Mouse (Mus musculus) liver, embryonic 15.5 days (tissue): ENCODE measurements around the gene Rpl12. TPM values are rescaled to one million over a fixed set of nuclear protein-coding genes. Genes with fewer than 3 reads are reported as not detected.
A peak's percentile ranks its signal among the peaks of the same experiment; 100 is the strongest.

Experiments used
- ATAC-seq: fragments of 200-750 bp; cut with Nextera tagmentation; 2 replicates; pipeline ENCODE4 v1.8.0; 2017; ENCODE audit warnings: moderate number of reproducible peaks, mild to moderate bottlenecking, moderate library complexity; ENCODE audit not compliant: insufficient read depth
- H3K27ac ChIP-seq: fragments of 300-500 bp; sonication (generic); replicated peaks from 2 replicates; pipeline ENCODE4 v1.5.1; 2015; ENCODE audit warnings: mild to moderate bottlenecking, inconsistent platforms
- H3K27me3 ChIP-seq: fragments of 300-500 bp; sonication (generic); 2 replicates; pipeline ENCODE4 v1.6.1; 2015; ENCODE audit warnings: mild to moderate bottlenecking, inconsistent platforms
- H3K36me3 ChIP-seq: fragments of 300-500 bp; sonication (generic); replicated peaks from 2 replicates; pipeline ENCODE4 v1.6.1; 2015; ENCODE audit warnings: moderate library complexity, mild to moderate bottlenecking, inconsistent platforms
- H3K4me1 ChIP-seq: fragments of 300-500 bp; sonication (generic); replicated peaks from 2 replicates; pipeline ENCODE4 v1.6.1; 2015; ENCODE audit warnings: inconsistent platforms
- H3K4me2 ChIP-seq: fragments of 300-500 bp; sonication (generic); 2 replicates; pipeline ENCODE4 v1.6.1; 2015; ENCODE audit warnings: moderate library complexity, mild to moderate bottlenecking, inconsistent platforms
- H3K4me3 ChIP-seq: fragments of 300-500 bp; sonication (generic); replicated peaks from 2 replicates; pipeline ENCODE4 v1.5.1; 2015; ENCODE audit warnings: mild to moderate bottlenecking, inconsistent platforms
- H3K9ac ChIP-seq: fragments of 300-500 bp; sonication (generic); 2 replicates; pipeline ENCODE4 v1.6.1; 2015; ENCODE audit warnings: moderate library complexity, mild to moderate bottlenecking, inconsistent platforms
- H3K9me3 ChIP-seq: fragments of 300-500 bp; sonication (generic); replicated peaks from 2 replicates; pipeline ENCODE4 v1.6.1; 2016; ENCODE audit warnings: inconsistent platforms
- WGBS: fragments of 180-500 bp; shearing (Covaris S2); methylation state at CpG from one replicate; pipeline ENCODE4 v1.1.7; 2015; ENCODE audit warnings: mixed read lengths; ENCODE audit not compliant: insufficient replicate concordance; 5-methylcytosine and 5-hydroxymethylcytosine counted together
- polyA plus RNA-seq: library from polyadenylated mRNA; unstranded; fragments of >200 nt; fragmentation: Nextera tagmentation; extraction: Ambion mirVana; gene quantifications from 2 replicates; pipeline ENCODE4 v1.2.1, GENCODE M21; 2015

Rpl12 gene
- polyA plus RNA-seq, 1 experiment from 2014 or later, result 80.2 TPM

DNA sequence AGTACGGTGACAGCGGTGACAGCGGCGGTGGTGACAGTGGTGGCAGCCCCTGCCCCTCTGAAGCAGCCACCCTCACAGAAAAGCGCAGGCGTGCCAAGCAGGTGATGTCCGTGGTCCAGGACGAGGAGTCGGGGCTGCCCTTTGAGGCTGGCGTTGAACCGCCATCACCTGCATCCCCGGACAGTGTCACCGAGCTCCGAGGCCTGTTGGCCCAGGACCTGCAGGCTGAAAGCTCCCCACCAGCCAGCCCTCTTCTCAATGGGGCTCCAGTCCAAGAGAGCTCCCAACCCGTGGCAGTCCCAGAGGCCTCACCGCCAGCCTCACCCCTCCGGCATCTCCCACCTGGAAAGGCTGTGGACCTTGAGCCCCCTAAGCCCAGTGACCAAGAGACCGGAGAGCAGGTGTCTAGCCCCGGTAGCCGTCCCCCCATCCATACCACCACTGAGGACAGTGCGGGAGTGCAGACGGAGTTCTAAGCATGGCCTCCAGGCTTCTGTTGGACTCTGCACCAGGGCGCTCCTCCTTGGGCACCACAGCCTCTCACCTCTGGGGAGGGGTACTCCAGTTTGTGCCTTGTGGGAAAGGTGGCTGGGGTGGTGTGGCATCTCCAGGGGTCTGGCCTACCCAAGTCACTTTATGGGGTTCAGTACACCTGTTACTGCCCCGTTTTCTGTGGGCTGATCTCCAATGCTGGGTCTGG is 37.7 kb upstream of the Rpl12 start:
- WGBS, result 82% methylated on average over 24 of the region's 24 CpGs

DNA sequence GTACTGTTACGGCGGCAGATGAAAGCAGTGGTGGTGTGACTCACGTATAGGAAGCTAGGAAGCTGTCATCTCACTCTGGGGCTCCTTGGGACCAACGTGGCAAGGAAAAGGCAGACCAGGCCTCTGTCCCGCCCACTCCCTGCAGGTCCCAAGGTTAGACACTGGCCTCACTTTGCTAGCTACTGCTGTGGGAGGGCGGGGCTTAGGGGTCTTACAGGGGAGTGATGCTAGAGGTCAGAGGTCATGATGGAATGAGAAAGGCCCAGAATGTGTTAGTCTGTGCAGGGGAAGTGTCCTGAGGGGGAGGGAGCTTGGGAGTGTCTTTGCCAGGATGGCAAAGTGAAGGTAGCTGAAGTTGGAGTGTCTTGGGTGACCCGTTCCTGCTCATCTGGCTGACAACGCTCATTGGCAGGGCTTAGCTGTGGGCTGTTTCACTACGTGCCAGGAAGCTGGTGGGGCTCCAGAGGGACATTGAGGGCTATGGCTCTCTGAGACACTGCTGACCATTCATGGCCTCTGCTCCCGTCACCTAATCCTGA is 37.0 kb upstream of the Rpl12 start:
- Histone ChIP-seq H3K27me3 (no peaks in the 10 kb centered on the region), H3K4me1 (peaks cover 19% of the 10 kb centered on the region), H3K36me3 (peaks cover 19% of the 10 kb centered on the region), H3K27ac (no peak overlapping the region), H3K4me2 (no peak overlapping the region), H3K9me3 (no peaks in the 10 kb centered on the region), H3K9ac (no peak overlapping the region), H3K4me3 (no peak overlapping the region)
- WGBS, result 65% methylated on average over 10 of the region's 10 CpGs
- no peak for ATAC-seq

More for the DNA sequence above, 37.7 kb upstream of the Rpl12 start:
- no peak overlapping the region for H3K9ac ChIP-seq
- no peaks in the 10 kb centered on the region for H3K27me3 ChIP-seq
- no peak for ATAC-seq
- H3K9me3 ChIP-seq, result no peaks in the 10 kb centered on the region
- no peak overlapping the region for H3K27ac ChIP-seq
- peaks cover 19% of the 10 kb centered on the region for H3K36me3 ChIP-seq
- no peak overlapping the region for H3K4me2 ChIP-seq
- H3K4me1 ChIP-seq, result peaks cover 14% of the 10 kb centered on the region
- no peak overlapping the region for H3K4me3 ChIP-seq

DNA sequence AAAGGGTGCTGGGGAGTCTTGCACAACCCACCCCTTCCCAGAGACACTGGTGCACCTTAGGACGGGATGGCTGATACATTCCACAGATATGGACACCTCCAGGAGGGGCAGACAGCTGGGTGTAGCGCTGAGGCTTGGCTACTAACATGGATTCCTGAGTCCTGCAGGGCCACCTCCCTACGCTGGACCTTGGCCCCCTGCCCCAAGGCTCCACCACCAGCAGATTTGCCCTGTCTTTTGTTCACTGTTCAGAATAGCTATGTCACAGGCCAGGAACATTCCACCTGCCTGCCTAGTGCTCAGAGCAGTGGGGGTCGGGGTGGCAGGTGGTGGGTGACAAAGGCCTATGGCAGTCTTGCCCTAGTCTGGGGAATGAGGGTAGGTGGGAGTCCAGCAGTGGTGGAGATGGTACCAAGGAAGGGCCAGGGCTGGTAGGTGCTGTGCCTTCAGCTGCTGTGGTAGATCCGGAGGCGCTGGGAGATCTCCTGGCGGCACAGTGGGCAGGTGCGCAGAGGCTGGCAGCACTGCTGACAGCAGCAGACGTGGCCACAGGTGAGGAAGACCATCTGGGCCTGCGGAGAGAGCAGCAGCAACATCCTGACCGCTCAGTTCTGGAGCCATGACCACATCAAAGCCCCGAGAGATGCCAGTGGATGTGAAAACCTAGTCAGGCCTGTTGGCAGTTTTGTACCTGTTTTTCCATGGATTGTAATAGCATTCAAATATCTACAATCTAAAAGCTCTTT is 34.9 kb upstream of the Rpl12 start:
- no peaks in the 10 kb centered on the region for H3K9me3 ChIP-seq

DNA sequence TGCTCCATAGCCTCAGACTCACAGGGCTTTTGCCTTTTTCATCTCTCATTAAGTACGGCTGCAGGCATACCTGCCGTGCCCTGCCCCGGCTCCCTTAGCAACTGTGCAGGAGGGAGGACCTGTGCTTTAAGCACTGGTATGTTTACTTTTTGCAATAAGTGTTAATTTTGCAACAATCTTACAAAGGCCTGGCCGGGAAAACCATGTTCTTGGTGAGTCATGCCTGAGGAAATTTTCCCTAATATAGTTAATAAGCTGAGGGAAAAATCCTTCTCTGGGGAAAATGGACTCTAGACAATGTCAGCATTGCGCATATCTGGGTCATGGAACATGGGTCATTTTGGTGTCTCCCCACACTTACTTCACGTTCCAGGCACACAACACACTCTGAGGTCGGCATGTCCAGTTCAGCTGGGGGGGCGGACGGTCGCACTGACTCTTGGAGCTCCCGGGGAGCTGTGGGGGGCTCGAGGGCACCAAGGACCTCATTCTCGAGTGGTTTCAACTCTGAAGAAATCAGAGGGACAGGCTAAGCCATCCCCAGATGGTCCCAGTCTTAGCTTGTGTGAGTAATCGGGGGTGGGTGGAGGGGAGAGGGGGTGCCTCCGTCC is 33.6 kb upstream of the Rpl12 start:
- Histone ChIP-seq H3K27me3 (no peaks in the 10 kb centered on the region), H3K36me3 (0 out of 2 replicates have a peak, but pooled peaks cover 8% of the 10 kb centered on the region), H3K9me3 (no peaks in the 10 kb centered on the region), H3K4me2 (no peak overlapping the region), H3K27ac (no peak overlapping the region), H3K4me3 (no peak overlapping the region), H3K9ac (no peak overlapping the region), H3K4me1 (peaks cover 19% of the 10 kb centered on the region)
- 64% methylated on average over 15 of the region's 15 CpGs for WGBS
- ATAC-seq, result no peak

More for the DNA sequence above, 34.9 kb upstream of the Rpl12 start:
- no peak for ATAC-seq
- Histone ChIP-seq H3K4me3 (no peak overlapping the region), H3K9ac (no peak overlapping the region), H3K4me1 (peaks cover 19% of the 10 kb centered on the region), H3K27me3 (no peaks in the 10 kb centered on the region), H3K4me2 (no peak overlapping the region), H3K36me3 (0 out of 2 replicates have a peak, but pooled peaks cover 16% of the 10 kb centered on the region), H3K27ac (no peak overlapping the region)
- 69% methylated on average over 12 of the region's 12 CpGs for WGBS

DNA sequence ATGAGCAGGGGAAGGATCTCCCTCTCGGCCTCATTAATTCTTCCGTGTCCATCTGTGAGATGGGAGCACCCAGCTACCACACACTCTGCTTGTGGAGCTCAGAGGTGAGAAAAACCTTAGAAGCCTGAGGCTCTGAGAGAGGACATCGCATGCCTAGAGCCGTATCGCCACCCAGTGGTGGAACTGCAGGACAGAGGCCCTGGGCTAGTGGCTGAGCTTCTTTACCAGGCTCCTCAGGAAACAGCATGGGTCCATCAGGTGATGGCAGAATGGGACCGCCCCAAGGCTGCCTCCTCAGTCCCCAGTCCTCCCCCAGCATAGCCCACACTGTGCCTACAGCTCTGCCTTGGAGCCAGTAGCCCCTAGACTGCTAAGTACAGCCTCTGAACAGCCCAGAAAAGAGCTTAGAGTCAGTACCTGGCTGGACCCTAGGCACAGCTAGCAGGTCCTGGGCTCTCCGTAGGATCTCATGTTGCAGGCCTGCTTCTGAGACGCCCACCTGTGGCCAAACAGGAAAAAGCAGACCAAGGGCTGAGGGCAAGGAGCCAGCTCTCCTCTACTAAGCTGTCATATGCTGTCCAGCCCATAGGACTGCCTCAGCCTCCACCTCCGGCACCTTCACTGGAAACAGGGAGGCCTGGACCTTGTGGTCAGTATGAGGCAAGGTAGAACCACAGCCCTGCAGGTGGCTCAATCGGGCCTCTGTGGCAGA is 33.0 kb upstream of the Rpl12 start:
- no peak overlapping the region for H3K9ac ChIP-seq
- no peak overlapping the region for H3K4me2 ChIP-seq
- H3K4me1 ChIP-seq, result peaks cover 19% of the 10 kb centered on the region
- no peak overlapping the region for H3K4me3 ChIP-seq
- H3K36me3 ChIP-seq, result 0 out of 2 replicates have a peak, but pooled peaks cover 2% of the 10 kb centered on the region
- no peaks in the 10 kb centered on the region for H3K27me3 ChIP-seq
- ATAC-seq, result peak; percentile 30
- 28% methylated on average over 10 of the region's 10 CpGs for whole genome bisulfite sequencing
- peak overlapping the region; percentile 67 for H3K27ac ChIP-seq
- no peaks in the 10 kb centered on the region for H3K9me3 ChIP-seq

DNA sequence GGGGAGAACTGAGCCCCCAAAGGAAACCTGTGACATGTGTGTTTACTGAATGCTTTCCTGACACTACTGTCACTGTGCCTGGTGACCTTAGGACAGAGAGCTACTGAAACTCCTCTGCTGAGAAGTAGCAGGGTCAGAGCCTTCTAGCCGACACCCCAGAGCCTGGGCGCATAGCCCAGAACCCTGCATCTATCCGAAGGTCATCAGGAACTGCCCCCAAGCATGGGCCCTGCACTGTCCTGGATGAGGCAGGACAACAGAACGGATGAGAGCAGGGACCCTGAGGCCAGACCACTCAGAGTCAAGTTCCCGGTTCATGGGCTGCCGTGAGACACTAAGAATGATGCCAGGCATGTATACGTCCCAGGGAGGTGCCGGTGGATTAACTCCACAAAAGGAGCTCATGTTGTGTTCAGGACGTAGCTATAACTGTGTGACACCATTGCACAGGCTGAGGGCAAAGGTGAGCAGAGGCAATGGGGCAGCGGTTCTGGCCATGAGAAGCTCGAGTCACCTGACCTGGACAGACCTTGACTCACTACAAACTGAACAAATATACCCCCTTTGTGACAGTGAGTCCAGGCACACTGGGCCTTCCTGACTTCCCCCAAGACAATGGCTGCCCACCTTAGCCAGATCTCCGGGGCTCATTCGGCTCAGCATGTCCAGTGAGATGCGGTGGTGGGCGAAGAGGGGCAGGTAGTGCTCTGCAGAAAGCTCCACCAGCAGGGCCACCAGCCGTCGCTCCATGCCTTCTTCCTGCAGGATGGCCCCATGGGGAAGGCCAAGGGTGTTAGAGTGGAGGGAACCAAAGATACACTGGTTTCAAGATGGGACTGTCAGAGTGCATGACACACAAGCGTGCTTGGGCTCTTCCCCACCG is 32.2 kb upstream of the Rpl12 start:
- no peaks in the 10 kb centered on the region for H3K27me3 ChIP-seq
- ATAC-seq, result peak; percentile 45
- H3K9me3 ChIP-seq, result no peaks in the 10 kb centered on the region
- no peak overlapping the region for H3K4me2 ChIP-seq
- no peaks in the 10 kb centered on the region for H3K36me3 ChIP-seq
- H3K4me1 ChIP-seq, result peaks cover 19% of the 10 kb centered on the region
- H3K9ac ChIP-seq, result no peak overlapping the region
- WGBS, result 70% methylated on average over 19 of the region's 19 CpGs
- no peak overlapping the region for H3K4me3 ChIP-seq
- peak overlapping the region; percentile 67 for H3K27ac ChIP-seq

DNA sequence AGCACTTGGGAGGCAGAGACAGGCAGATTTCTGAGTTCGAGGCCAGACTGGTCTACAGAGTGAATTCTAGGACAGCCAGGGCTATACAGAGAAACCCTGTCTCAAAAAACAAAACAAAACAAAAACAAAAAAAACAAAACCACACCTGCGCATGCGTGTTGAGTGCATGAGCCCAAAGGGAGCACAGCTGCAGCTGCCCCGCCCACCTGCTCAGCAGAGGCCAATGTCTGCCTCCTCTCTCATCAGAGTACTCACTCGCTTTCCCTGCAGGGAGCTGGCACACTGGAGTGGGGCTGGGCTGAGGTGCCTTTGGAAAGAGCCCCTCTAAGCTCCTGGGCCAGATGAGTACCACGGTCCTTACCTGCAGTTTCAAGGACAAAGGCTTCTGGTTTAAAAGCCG is 29.6 kb upstream of the Rpl12 start:
- ATAC-seq, result no peak
- 66% methylated on average over 7 of the region's 7 CpGs for WGBS
- peaks cover 19% of the 10 kb centered on the region for H3K4me1 ChIP-seq

DNA sequence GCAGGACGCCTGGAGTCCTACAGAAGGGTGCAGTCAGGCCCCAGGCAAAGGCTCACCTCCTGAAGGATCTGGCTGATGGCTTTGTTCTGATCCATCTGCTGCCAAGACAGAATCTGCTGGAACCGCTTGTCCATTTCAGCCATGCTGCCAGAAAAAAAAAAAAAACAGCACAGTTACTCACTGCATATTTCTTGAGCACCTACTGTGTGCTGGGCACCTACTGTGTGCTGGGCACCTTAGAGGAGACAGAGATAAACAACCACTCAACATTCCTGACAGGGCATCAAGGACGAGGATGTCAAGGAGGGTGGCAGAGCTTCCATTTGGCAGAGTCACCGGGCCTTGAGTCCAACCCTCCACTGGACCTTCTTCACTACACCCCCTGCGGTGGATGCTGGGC is 22.6 kb upstream of the Rpl12 start:
- Histone ChIP-seq H3K9ac (no peak overlapping the region), H3K27ac (no peak overlapping the region), H3K4me2 (no peak overlapping the region), H3K4me1 (no peaks in the 10 kb centered on the region), H3K36me3 (peaks cover 10% of the 10 kb centered on the region), H3K9me3 (no peaks in the 10 kb centered on the region), H3K4me3 (no peak overlapping the region), H3K27me3 (no peaks in the 10 kb centered on the region)
- ATAC-seq, result no peak
- 66% methylated on average over 5 of the region's 5 CpGs for WGBS

More for the DNA sequence above, 29.6 kb upstream of the Rpl12 start:
- Histone ChIP-seq H3K4me3 (no peak overlapping the region), H3K27me3 (no peaks in the 10 kb centered on the region), H3K27ac (no peak overlapping the region), H3K9me3 (no peaks in the 10 kb centered on the region), H3K9ac (no peak overlapping the region), H3K4me2 (no peak overlapping the region), H3K36me3 (peaks cover 3% of the 10 kb centered on the region)

DNA sequence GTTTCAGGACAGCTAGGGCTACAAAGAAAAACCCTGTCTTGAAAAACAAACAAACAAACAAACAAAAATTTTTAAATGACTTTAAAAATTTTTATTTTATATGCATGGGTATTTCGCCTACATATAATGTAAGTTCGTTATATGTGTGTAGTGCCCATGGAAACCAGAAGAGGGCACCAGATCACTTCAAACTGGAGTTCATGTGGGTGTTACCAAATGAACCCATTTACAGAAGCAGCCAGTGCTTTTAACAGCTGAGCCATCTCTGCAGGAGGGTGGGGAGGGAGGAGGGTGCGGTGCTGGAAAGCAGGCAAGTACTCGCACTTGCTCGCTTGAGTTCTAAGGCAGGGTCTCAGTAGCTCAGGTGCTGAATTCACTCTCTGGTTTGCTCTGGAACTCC is 21.9 kb upstream of the Rpl12 start:
- no peaks in the 10 kb centered on the region for H3K9me3 ChIP-seq
- no peak overlapping the region for H3K27ac ChIP-seq
- no peak overlapping the region for H3K4me3 ChIP-seq
- H3K4me2 ChIP-seq, result no peak overlapping the region
- no peaks in the 10 kb centered on the region for H3K4me1 ChIP-seq
- H3K27me3 ChIP-seq, result no peaks in the 10 kb centered on the region
- ATAC-seq, result no peak
- no peak overlapping the region for H3K9ac ChIP-seq
- WGBS, result 36% methylated on average over 5 of the region's 5 CpGs
- H3K36me3 ChIP-seq, result peaks cover 11% of the 10 kb centered on the region

DNA sequence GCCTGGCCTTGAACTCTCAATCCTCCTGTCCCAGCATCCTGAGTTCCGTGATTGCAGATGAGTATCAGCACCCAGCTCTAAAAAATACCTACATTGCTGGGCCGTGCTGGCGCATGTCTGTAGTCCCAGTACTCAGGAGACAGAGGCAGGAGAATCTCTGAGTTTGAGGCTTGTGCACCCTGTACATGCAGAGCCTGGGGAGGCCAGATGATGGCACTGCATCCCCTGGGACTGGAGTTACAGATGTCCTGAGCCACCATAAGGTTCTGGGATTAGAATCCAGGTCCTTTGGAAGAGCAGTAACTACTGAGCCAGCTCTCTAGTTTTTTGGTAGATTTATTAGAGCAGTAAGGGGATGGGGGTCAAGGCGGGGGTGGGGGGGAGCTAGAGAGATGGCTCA is 20.9 kb upstream of the Rpl12 start:
- no peak for ATAC-seq
- Histone ChIP-seq H3K4me2 (no peak overlapping the region), H3K9me3 (no peaks in the 10 kb centered on the region), H3K4me1 (no peaks in the 10 kb centered on the region), H3K9ac (no peak overlapping the region), H3K27ac (no peak overlapping the region), H3K27me3 (no peaks in the 10 kb centered on the region), H3K36me3 (peaks cover 10% of the 10 kb centered on the region), H3K4me3 (no peak overlapping the region)
- 76% methylated on average over 4 of the region's 4 CpGs for WGBS
